Mouse (Mus musculus): ENCODE results near the gene 4930469K13Rik.

- TF ChIP-seq CTCF (IDR thresholded peaks at IDR 0.05; ENCODE audit: extremely low read depth, insufficient read depth, low read length) (no peak), POLR2A (IDR thresholded peaks at IDR 0.05; ENCODE audit: extremely low read depth, insufficient read depth, low read length) (no peak)
These were observed 48.3 kb downstream of the 4930469K13Rik start for GRCm38 (mm10) chr11:34050063-34050462.

All from cortical plate, adult 2 months (tissue).